Mouse (Mus musculus): ENCODE measurements around the gene Galntl5.
"Not testable (repeated sequence)": the region's sequence is repeated elsewhere in the genome, so short reads cannot be mapped to it uniquely, and the experiment has no call there.

The Galntl5 gene

GRCm38 (mm10) chr5:25190521-25190920 lies 9.3 kb downstream of the Galntl5 start:
- DNase-seq (ENCODE audit: low read depth in 1 of 2, low spot score in 2 of 2) = no peak

GRCm38 (mm10) chr5:25211872-25212271 lies 30.6 kb downstream of the Galntl5 start:
- DNase-seq (ENCODE audit: low read depth in 1 of 2, low spot score in 2 of 2) = no peak

DNA sequence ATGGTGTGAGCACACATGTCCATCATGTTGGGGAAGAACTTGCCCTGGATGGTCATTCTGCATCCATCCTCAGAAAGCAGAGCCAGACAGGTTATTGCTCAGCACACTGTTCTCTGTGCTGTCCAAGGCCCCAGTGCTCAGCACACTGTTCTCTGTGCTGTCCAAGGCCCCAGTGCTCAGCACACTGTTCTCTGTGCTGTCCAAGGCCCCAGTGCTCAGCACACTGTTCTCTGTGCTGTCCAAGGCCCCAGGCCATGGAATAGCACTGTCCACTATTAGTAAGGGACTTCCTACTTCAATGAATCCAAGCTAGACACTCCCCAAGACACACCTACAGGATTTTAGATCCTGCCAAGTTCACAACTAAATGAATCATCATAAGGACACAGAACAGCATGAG lies 32.0 kb downstream of the Galntl5 start:
- DNase-seq (ENCODE audit: low read depth in 1 of 2, low spot score in 2 of 2) = not testable (repeated sequence)

DNA sequence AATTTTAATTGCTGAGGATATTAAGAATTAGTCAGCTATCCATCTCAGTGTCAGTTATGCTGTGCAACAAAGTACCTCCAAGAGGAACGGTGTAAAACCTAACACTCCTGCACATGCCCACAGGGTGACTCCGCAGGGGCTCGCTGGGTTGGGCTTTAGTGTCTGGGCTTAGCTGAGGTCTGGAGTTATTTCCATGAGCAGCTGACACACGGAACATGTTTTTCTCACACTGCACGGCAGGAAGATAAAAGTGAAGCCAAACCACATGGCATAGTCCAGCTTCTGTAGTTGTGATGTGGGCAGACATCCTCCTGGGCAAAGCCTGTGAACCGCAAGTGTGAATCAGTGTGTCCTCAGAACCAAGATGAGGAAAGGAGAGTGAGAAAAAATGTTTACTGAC lies 33.7 kb downstream of the Galntl5 start:
- no peak for DNase-seq (ENCODE audit: low read depth in 1 of 2, low spot score in 2 of 2)

- DNase-seq (ENCODE audit: low read depth in 1 of 2, low spot score in 2 of 2) = no peak
Observed at GRCm38 (mm10) chr5:25221604-25222003, 40.3 kb downstream of the Galntl5 start, which contains the start of gene Galnt11. Gene Galnt11, plus strand, starts transcription at chr5:25221904.

DNA sequence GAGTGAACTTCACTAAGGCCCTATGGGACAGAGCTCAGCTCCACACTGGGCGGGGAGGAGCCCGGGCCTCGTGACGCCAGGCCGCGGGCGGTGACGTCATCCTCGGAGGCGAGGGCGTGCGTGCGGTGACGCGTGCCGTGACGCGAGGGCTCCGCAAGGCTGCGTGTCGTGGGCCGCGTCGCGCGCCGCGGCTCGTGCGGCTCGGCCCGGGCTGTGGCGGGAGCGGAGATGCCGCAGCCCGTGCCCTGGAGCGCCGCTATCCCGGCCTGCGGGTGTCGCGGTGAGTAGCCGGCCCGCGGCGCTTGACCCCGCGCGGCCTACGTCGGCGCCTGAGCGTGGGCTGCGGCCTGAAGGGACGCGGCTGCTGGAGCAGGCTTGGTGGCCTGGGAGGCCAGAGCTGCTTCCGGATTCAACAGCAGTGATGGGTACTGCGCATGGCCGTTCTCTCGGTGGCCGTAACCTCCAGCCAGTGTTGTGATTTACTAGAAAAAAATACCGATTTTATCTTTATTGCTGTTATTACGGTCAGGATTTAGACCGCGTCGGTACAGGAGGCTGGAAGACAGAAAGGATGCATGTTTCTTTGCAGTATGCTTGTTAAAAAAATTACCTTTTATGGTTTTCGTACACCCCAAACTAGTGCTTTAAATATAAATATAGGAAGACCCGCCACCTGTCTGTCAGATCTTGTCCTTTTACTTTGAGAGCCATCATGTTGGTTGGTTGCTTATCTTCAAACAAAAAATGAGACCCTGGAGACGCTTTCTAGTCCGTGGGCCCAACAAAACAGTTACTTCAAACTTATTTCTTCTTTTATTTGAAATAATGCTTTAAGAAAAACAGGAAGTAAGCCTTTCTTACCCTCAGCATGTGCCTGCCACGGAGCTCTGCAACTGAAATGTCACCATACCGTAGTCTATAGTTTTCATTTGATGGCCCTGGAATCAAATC lies 41.8 kb downstream of the Galntl5 start, which contains the start of gene E130116L18Rik:
E130116L18Rik (minus strand) TSS at position 402 of the 951 bp plus-strand sequence.
- peak; percentile 75 to 93 for DNase-seq (ENCODE audit: low read depth in 1 of 2, low spot score in 2 of 2)

GRCm38 (mm10) chr5:25224377-25224776 lies 43.1 kb downstream of the Galntl5 start:
- not testable (repeated sequence) for DNase-seq (ENCODE audit: low read depth in 1 of 2, low spot score in 2 of 2)

DNA sequence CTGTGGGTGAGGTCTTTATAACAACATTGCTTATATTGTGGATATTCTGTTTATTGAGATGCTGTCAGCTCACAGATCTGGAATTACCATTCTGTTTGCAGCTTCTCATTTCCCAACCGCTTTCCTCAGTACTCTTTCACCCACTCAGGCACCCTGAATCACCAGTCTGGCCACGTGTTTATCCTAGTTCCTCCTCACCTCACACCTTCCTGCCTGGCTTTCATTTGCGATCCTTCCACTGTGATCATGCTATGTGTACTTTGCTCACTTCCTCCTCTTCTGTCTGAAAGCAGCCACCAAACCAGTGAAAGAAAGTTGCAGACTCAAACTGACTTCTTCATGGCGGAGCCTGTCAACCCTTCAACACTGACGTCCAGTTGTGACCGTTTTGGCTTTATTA lies 61.8 kb downstream of the Galntl5 start:
- DNase-seq (ENCODE audit: low read depth in 1 of 2, low spot score in 2 of 2) = no peak

GRCm38 (mm10) chr5:25245806-25246472 lies 64.7 kb downstream of the Galntl5 start:
- no peak for DNase-seq (ENCODE audit: low read depth in 1 of 2, low spot score in 2 of 2)

GRCm38 (mm10) chr5:25246473-25246865 lies 65.2 kb downstream of the Galntl5 start:
- DNase-seq (ENCODE audit: low read depth in 1 of 2, low spot score in 2 of 2) = no peak

- DNase-seq (ENCODE audit: low read depth in 1 of 2, low spot score in 2 of 2) = no peak
Observed at GRCm38 (mm10) chr5:25247036-25247435, 65.8 kb downstream of the Galntl5 start.

DNA sequence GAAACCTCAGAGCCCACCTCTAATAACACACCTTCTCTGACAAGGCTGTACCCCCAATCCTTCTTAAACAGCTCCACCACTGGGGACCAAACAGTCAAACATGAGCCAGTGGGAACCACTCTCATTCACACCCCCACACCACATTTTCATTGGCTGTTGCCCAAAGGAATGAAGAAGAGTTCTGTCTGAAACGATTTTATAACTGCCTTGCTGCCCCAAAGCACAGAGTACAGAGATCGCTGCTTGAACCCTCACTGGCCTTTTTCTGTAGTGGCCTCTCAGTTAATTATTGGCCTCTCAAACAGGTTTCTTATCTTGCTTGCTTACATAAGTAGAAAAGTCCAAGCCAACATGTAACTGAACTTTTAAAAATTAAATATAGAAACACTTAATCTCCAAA lies 71.2 kb downstream of the Galntl5 start:
- DNase-seq (ENCODE audit: low read depth in 1 of 2, low spot score in 2 of 2) = no peak

GRCm38 (mm10) chr5:25252825-25253544 lies 71.7 kb downstream of the Galntl5 start:
- DNase-seq (ENCODE audit: low read depth in 1 of 2, low spot score in 2 of 2) = no peak

- no peak for DNase-seq (ENCODE audit: low read depth in 1 of 2, low spot score in 2 of 2)
Observed at GRCm38 (mm10) chr5:25254491-25254890, 73.2 kb downstream of the Galntl5 start.

DNA sequence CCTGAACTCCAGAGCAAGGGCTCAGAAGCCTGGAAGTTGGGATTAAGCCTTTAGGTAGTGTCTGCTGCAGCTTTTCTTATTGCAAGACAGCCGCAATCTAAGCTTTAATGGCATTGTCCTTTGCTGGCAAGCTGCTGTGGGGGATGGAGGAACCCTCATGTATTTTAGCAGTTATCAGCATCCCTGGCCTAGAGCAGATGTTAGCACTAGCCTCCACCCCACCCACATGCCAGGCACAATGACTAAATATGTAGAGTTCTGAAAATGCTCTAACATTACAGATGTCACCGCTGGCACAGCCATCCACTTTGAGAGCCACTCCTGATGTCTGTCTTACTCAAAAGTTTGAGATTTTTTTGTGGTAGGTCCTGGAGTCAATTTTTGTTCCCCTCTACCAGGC lies 75.4 kb downstream of the Galntl5 start:
- no peak for DNase-seq (ENCODE audit: low read depth in 1 of 2, low spot score in 2 of 2)

DNA sequence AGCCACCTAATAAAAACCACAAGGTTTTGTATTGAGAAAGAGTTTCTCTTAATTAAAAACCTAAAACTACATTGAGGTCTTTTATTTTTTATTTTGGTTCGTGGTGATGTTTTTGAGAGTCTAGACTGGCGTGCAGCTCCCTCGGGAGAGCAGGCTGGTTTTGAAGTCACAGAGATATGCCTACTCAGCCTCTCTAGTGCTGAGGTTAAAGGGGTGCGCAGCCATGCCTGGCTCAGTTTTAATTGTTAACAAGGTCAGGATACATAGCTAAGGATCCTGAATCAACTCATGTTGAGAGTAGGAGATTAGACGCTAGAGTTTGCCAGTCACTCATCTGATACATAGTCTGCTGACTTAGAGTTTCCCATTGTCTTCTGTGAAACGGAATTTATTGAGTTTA lies 80.2 kb downstream of the Galntl5 start:
- no peak for DNase-seq (ENCODE audit: low read depth in 1 of 2, low spot score in 2 of 2)

GRCm38 (mm10) chr5:25262266-25262665 lies 81.0 kb downstream of the Galntl5 start:
- no peak for DNase-seq (ENCODE audit: low read depth in 1 of 2, low spot score in 2 of 2)

DNA sequence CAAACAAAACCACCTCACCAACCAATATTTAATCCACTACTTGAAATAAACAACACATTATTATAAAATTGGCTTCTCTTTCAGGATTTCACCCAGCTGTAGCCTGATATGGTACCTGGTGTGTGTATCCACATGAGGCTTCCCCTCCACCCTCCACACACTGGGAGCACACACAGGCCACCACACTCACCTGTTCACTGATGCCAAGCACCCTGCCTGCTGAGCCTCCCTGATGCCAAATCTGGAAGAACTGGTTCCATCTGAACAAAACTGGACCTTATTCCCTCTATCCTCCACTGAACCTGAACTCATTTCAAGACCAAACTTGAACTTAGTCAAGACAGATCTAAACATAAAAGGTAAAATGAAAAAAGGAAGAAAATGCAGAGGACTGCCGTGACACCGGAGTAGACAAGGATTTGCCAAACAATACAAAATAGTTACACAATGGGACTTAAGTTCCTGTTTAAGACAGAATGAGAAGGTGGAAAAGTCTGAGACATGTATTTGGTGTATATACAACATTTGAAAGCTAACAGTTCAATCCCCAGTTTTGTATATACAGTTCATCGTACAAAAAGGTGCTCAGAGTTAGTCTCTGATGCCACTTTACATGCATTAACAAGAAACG lies 87.1 kb downstream of the Galntl5 start:
- DNase-seq (ENCODE audit: low read depth in 1 of 2, low spot score in 2 of 2) = no peak
